Mouse (Mus musculus) testis, adult 2 months (tissue): ENCODE data around the gene Phykpl.

Experiments used
- CTCF ChIP-seq: fragments of 200-500 bp; IDR thresholded peaks from 2 replicates; pipeline ENCODE4 v1.5.1; 2012; ENCODE audit warnings: low read depth, mild to moderate bottlenecking, inconsistent platforms, low read length, moderate library complexity; ENCODE audit not compliant: control insufficient read depth, insufficient read depth, insufficient replicate concordance
- POLR2A ChIP-seq: fragments of 200-500 bp; IDR thresholded peaks from 2 replicates; pipeline ENCODE4 v1.6.1; 2012; ENCODE audit warnings: low read depth, mild to moderate bottlenecking, inconsistent platforms, low read length, moderate library complexity; ENCODE audit not compliant: control insufficient read depth

DNA sequence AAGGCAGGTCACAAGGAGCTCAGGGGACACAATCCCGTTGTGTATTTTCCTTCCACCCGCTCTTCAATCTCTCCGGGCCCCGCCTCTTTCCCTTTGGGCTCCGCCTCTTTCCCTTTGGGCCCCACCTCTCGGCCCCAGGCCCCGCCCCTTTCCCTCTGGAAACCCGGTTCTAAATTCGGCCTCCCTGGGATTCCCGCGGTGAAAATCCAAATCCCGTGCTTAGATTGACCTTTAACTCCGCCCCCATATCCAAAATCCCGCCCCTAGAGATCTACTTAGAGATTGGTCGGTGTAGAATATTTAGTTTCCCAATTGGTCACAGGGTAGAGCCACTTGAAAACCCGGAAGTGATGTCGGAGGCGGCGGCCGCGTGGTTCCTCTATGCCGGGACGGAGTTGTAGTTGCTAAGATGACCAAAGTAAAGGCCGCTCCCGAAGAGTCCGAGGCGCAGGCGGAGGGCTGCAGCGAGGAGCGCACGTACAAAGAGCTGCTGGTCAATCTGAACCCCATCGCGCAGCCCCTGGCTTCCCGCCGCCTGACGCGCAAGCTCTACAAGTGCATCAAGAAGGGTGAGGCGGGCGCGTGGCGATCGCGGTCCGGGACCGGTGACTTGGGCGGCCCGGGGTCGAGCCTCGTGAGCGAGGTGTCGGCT is 35.0 kb downstream of the Phykpl start, which contains the start of gene Nhp2:
- TF ChIP-seq CTCF (no peak), POLR2A (peak; percentile 49; the same call in 1 of the 2 replicates)
